Mouse (Mus musculus) erythroid progenitor cell, adult 5-6 weeks (primary cell): ENCODE results near the gene Cacnb4. TPM values are rescaled to one million over a fixed set of nuclear protein-coding genes. Genes with fewer than 3 reads are reported as not detected.

ENCODE experiments used
- ATAC-seq: replicated peaks from 2 replicates; pipeline ENCODE4 v1.8.0; 2016; ENCODE audit warnings: moderate number of reproducible peaks, mild to moderate bottlenecking, moderate TSS enrichment, inconsistent platforms; ENCODE audit not compliant: poor library complexity, low FRiP score, severe bottlenecking
- total RNA-seq, 2 experiments: library from RNA; stranded (forward) in 1 of 2; stranded (reverse) in 1 of 2; fragments of 150-400 nt in 1 of 2; fragments of 186-747, 209-891 nt in 1 of 2; gene quantifications; 2 replicates each; pipeline versions ENCODE4 v1.2.3 to v1.2.4; 2015 to 2017; ENCODE audit warnings: low replicate concordance in 2 of 2

The Cacnb4 gene
- total RNA-seq, 2 experiments from 2014 or later = 0.42 TPM; not detected in 1

GRCm38 (mm10) chr2:52654541-52654940, 22.1 kb downstream of the Cacnb4 start:
- ATAC-seq = no peak

DNA sequence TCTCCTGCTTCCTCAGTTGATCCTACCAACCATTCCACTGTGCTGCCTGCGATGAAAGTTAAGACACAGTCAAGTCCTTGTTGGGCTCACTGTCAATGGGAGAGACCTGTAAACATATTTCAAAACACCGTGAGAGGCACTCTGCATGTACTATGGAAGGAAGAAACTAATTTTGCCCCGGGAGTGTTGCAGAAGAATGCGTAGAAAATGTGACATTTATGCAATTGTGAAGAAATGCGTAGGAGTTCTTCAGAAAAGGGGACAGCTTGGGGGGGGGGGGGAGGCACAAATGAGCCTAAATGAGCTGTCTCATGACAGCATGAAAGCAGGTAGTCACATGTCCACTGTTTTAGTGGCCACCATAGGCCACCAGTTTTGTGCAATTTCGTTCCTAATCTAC, 25.1 kb downstream of the Cacnb4 start:
- no peak for ATAC-seq

DNA sequence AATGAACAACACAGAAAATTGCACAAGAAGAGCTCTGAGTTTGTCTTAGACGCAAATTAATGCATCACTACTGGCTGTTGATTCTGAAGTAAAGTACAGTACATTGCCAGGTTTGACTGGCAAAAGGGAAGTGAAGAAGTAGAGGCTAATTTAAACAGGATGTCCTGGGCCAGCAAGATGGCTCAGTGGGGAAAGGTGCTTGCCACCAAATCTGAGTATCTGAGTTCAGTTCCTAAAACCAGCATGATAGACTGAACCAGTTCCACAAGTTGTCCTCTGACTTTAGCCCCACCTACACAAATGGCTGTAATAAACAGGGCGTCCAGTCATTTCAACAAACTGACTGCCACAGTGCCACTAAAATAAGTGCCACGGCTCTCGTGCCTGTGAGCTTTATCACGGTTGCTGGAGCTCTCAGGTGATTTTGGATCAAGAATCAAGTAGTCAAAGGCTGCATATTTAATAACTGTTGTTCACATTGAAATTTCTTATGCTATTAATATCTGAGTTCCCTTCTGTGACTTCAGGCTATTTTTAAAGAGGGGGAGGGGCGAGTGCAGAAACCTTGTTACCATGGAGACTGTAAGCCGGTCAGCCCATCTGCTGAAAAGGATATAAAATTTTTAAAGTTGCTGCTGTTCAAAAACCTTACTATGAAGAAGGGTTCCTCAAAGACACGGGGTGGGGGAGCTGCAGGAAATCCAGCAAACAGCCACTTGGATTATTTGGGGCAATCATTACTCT, 29.2 kb downstream of the Cacnb4 start:
- no peak for ATAC-seq

DNA sequence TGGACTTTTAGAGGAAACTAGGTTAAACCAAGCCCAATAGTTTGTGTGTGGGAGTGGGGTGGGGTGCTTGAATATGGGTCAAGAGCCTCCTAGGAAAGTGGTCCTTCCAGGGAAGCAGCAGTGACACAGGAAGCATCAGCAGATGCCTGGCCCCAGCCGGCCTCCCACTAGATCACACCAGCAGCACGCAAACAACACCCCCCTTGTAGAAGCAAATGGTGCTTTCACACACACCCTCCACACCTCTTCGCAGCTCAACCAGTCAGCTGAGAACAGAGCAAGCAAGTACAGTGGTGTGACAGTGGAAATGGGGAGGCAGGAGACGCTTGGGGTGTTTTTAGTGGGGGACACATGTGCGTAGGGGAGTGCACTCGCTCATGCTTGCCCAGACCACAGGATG, 33.0 kb downstream of the Cacnb4 start:
- no peak for ATAC-seq

DNA sequence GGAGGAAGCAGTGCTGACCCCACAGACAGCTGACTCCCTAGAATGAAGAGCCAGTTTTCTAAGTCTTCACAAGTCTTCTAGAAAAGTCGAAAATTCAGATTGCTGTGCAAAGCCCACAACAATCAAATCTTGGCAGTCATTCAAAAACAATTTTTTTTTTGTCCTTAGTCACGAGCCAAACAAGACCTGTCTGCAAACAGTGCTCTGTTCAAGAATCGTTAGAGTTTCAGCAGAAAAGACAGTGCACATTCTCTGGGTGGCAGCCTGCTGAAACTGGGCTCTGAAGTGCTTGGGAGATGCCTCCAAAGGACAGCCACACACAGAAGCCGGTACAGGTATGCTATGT, 37.1 kb downstream of the Cacnb4 start:
- no peak for ATAC-seq

GRCm38 (mm10) chr2:52638857-52639529, 37.6 kb downstream of the Cacnb4 start:
- ATAC-seq = no peak

GRCm38 (mm10) chr2:52638226-52638625, 38.4 kb downstream of the Cacnb4 start:
- ATAC-seq = no peak

DNA sequence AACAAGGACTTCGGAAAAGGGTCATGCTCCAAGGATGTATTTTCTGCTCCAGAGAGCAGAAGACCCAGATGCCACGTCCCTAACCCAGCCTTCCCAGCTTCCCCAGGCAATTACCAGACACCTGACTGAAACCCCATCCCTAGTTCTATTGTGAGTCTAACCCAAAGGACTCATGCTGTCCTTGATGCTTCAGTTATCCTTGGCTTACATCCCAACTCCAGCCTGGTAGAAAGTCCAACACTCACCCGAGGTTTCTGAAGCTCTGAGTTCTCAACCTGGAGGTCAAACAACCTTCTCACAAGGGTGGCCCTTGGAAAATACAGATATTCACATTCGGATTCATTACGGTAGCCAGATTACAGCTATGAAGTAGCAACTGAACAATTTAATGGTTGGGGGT, 40.6 kb downstream of the Cacnb4 start:
- no peak for ATAC-seq

DNA sequence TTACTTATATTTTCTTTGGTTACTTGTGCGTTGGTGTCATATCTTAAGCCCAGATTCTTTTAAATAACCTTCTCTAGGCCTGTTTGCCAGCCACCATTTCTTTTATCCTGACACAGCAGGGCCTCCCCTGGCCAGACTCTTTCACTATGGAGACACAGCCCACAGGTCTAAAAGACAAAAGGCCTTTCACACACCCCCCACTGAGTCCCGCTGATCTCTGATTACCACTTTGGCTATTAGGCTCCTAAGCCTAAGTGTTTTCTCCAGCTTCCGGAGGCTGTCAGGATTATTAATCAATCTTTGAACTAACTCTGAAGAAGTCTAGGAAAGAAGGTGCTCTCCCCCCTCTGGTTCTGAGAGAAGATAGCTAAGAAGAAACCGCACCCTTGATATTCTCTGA, 41.3 kb downstream of the Cacnb4 start:
- no peak for ATAC-seq

- no peak for ATAC-seq
Measured at GRCm38 (mm10) chr2:52632880-52633279, 43.8 kb downstream of the Cacnb4 start.

DNA sequence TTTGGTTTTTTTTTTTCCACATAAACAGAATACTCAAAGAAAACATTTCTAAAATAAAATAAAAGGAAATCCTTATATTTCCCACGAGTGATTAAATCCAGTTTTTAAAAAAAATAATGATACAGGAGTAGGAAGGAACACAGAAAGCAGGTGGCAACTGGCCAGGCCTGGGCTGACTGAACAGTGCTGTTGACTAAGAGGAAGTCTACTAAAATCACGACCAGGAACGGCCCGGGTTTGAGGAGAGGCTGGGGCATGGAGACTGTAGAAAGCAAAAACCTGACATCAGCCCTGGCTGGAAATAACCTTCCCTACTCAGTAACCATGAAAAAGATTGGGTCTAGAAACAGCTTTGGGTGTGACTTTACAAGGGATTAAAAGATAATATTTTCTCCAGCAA, 48.4 kb downstream of the Cacnb4 start:
- no peak for ATAC-seq

- ATAC-seq = no peak
Measured at GRCm38 (mm10) chr2:52626266-52626665, 50.4 kb downstream of the Cacnb4 start.

- no peak for ATAC-seq
Measured at GRCm38 (mm10) chr2:52625731-52626130, 50.9 kb downstream of the Cacnb4 start.

GRCm38 (mm10) chr2:52623921-52624404, 52.7 kb downstream of the Cacnb4 start:
- no peak for ATAC-seq

DNA sequence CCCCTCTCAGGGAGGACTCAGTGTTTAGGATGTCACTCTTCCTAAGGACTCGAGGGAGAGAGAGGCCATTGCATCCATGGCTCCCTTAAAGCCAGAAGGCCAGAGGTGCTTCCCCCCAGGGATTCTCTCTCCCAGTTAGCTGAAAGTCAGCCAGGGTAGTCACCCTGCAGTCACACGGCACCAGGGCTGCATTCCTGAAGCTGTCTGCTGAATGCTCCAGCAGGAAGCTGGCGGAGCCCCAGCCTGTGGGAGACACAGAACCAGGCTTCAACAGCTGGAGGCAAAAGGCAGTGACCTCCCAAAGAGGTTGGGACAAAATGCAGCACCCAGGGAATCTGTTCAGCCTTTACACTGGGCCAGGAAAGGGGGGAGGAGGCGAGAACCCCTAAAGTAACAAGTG, 53.2 kb downstream of the Cacnb4 start:
- ATAC-seq = no peak

GRCm38 (mm10) chr2:52622616-52623015, 54.0 kb downstream of the Cacnb4 start:
- no peak for ATAC-seq

DNA sequence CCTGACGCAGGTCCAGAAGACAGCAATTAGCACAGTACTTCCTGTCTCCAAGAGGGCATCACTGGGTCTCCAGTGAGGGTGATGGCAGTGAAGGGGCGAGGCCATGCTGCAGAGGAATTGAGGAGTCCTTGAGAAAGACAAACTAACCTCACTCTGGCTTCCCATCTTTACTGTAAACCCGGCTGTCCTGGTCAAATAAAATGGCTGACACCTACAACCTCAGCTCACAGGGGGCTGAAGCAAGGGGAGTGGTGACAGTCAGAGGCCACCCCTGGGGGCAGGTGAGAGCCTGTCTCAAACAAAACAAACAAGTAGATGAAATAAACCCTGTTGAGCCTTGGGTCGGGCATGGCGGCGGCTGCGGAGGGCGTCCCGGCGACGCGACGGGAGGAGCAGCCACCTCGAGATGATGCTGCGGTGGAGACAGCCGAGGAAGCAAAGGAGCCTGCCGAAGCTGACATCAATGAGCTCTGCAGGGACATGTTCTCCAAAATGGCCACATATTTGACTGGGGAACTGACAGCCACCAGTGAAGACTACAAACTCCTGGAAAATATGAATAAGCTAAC, 57.1 kb downstream of the Cacnb4 start:
- ATAC-seq = 0 out of 2 replicates have a peak, but pooled peaks have one; percentile 65

DNA sequence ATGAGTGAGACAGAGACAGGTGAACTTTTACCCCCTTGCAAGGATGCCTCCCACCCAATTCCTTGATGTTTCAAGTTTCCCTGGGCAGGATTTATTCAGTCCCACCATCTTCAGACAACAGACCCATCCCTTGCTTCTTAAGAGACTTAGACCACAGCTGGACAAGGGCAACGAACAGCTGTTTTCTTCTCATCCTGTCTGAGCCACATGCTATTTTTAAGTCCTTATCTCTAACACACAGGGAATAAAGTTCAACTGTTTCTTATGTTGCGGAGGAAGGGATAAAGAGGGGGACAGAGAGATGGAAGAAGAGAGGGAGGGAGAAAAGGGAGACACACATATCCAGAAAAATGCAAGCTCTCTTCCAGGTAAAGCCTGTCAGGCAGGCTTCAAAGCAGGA, 57.8 kb downstream of the Cacnb4 start:
- ATAC-seq = no peak

GRCm38 (mm10) chr2:52615429-52615828, 61.2 kb downstream of the Cacnb4 start:
- ATAC-seq = no peak

- no peak for ATAC-seq
Measured at GRCm38 (mm10) chr2:52613888-52614287, 62.7 kb downstream of the Cacnb4 start.

DNA sequence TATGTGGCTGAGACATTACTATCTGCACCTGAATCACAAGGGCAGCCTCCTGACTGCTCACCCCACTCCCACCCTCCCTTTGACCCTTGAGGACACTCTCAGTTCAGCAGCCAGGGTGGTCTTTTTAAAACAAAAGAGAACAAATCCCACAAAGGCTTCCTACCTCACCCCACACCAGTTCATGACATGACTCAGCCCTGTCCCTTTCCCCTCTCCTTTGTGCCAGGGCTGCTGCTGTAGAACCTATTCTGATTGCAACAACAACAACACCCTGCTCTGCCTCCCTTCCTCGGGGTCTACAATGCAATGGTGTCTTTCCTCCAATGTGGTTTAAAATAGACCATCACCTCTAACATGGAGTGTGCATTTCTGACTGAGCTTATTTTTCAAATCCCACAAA, 67.1 kb downstream of the Cacnb4 start:
- ATAC-seq = no peak
